Mouse (Mus musculus) liver, embryonic 12.5 days (tissue): ENCODE results near the gene Lrrc19. TPM values are rescaled to one million over a fixed set of nuclear protein-coding genes. Genes with fewer than 3 reads are reported as not detected.

Source experiments
- ATAC-seq: fragments of 200-750 bp; cut with Nextera tagmentation; 2 replicates; pipeline ENCODE4 v1.8.0; 2017; ENCODE audit warnings: moderate number of reproducible peaks, mild to moderate bottlenecking, moderate library complexity
- H3K27ac ChIP-seq: fragments of 300-500 bp; sonication (generic); 2 replicates; pipeline ENCODE4 v1.5.1; 2016; ENCODE audit warnings: mild to moderate bottlenecking
- H3K27me3 ChIP-seq: fragments of 300-500 bp; sonication (generic); replicated peaks from 2 replicates; pipeline ENCODE4 v1.6.1; 2016; ENCODE audit warnings: mild to moderate bottlenecking, moderate library complexity
- H3K36me3 ChIP-seq: fragments of 300-500 bp; sonication (generic); 2 replicates; pipeline ENCODE4 v1.6.1; 2016; ENCODE audit warnings: mild to moderate bottlenecking, moderate library complexity
- H3K4me1 ChIP-seq: fragments of 300-500 bp; sonication (generic); 2 replicates; pipeline ENCODE4 v1.6.1; 2016
- H3K4me2 ChIP-seq: fragments of 300-500 bp; sonication (generic); 2 replicates; pipeline ENCODE4 v1.6.1; 2016; ENCODE audit warnings: mild to moderate bottlenecking, moderate library complexity
- H3K4me3 ChIP-seq: fragments of 300-500 bp; sonication (generic); 2 replicates; pipeline ENCODE4 v1.5.1; 2016; ENCODE audit warnings: mild to moderate bottlenecking, moderate library complexity
- H3K9ac ChIP-seq: fragments of 300-500 bp; sonication (generic); 2 replicates; pipeline ENCODE4 v1.6.1; 2016; ENCODE audit warnings: mild to moderate bottlenecking, moderate library complexity
- H3K9me3 ChIP-seq: fragments of 300-500 bp; sonication (generic); replicated peaks from 2 replicates; pipeline ENCODE4 v1.6.1; 2016; ENCODE audit warnings: mild to moderate bottlenecking, moderate library complexity
- WGBS: fragments of 180-500 bp; shearing (Covaris S2); methylation state at CpG from one replicate; pipeline ENCODE4 v1.1.7; 2016; ENCODE audit not compliant: insufficient replicate concordance; 5-methylcytosine and 5-hydroxymethylcytosine counted together
- polyA plus RNA-seq: library from polyadenylated mRNA; unstranded; fragments of >200 nt; fragmentation: Nextera tagmentation; extraction: Ambion mirVana; gene quantifications from 2 replicates; pipeline ENCODE4 v1.2.1, GENCODE M21; 2016

Lrrc19 gene
- polyA plus RNA-seq, 1 experiment from 2014 or later = 0.15 TPM

DNA sequence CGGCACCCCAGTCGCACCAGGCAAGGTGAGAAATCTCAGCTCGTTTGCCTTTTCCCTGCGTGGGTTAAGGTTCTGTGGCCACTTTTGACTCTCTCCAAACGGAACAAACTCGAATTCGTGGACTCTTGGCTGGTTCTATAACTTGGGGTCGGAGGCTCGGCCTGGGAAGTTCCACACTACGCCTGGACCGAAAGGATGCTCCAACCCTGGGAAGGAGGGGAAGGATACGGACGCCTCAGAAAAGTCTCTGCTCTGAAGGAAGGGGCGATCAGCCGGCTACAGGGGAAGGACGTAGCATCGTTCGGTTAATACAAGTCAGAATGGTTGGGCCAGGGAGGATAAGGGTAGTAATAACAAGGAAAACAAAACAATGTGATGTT is 35.3 kb downstream of the Lrrc19 start:
- no peaks in the 10 kb centered on the region for H3K36me3 ChIP-seq
- peak overlapping the region; percentile 71 for H3K9ac ChIP-seq
- H3K4me2 ChIP-seq = peak overlapping the region; percentile 93
- peak; percentile 58 for ATAC-seq
- H3K4me3 ChIP-seq = peak overlapping the region; percentile 71
- H3K4me1 ChIP-seq = peaks cover 12% of the 10 kb centered on the region
- H3K27me3 ChIP-seq = no peaks in the 10 kb centered on the region
- H3K9me3 ChIP-seq = no peaks in the 10 kb centered on the region
- peak overlapping the region; percentile 5; the same call in 1 of the 2 replicates for H3K27ac ChIP-seq
- WGBS = 2% methylated on average over 18 of the region's 18 CpGs

DNA sequence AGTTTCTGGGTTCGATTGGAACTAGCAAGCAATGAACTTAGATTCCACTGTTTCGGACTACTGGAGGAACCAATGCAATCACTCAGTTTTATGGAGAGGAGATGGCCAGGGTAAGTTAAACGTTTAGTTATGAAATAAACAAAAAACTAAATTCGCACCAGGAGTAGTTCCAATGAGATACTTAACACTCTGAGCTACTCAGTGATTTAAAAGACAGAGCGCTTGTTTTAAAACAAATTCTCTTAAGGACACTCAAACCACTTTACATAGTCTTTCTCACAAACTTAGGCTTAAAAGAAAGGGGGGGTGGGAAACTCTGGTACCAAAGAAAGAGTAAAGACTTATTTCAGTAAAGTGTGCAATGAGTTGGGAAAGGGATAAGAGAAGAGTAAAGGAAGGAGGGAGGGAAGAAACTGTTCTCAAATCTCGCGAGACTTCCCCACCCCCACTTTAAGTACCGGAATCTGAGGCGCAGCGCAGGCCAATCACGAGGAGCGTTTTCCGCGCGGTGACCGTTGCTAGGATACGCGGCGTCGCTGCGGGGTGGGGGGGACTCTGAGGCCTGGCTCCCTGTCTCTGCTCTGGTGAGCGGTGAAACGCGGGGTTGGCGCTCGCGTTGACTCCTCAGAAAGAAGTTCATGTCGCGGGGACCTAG is 35.8 kb downstream of the Lrrc19 start, which contains the start of gene Ift74:
Gene Ift74 (plus strand): TSS at position 520 of the 655 bp plus-strand sequence.
- H3K4me2 ChIP-seq = peak within 1 kb of the TSS; percentile 93
- peaks cover 12% of the 10 kb centered on the region for H3K4me1 ChIP-seq
- peak within 1 kb of the TSS; percentile 71 for H3K9ac ChIP-seq
- H3K4me3 ChIP-seq = peak within 1 kb of the TSS; percentile 71
- H3K27me3 ChIP-seq = no peaks in the 10 kb centered on the region
- no peaks in the 10 kb centered on the region for H3K36me3 ChIP-seq
- 4% methylated on average over 29 of the region's 29 CpGs for WGBS
- H3K27ac ChIP-seq = peak within 1 kb of the TSS; percentile 22; the same call in 1 of the 2 replicates
- peak; percentile 98 for ATAC-seq
- H3K9me3 ChIP-seq = no peaks in the 10 kb centered on the region

DNA sequence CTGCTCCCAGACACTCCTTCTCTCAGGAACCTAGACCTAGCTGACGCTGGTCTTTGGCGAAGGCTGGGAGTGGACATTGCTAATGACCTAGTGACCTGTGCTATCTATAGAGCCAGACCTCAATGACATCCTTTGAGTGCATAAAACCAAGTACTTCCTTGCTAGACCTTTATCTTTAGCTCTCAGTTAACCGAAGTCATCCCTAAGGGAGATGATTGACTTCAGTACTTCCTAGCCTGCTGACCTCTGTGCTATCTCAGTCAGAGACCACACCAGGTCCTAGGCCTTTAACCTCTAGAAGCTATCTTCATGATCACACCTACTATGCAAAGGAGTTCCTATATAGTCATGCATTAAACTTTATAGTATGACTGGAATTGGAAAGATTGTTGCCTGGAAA is 39.6 kb downstream of the Lrrc19 start:
- no peak for ATAC-seq
- Histone ChIP-seq H3K27me3 (no peaks in the 10 kb centered on the region), H3K36me3 (no peaks in the 10 kb centered on the region), H3K4me2 (no peak overlapping the region), H3K4me1 (peaks cover 12% of the 10 kb centered on the region), H3K9me3 (no peaks in the 10 kb centered on the region), H3K9ac (no peak overlapping the region), H3K4me3 (no peak overlapping the region), H3K27ac (no peak overlapping the region)
- 20% methylated on average over 3 of the region's 3 CpGs for WGBS

DNA sequence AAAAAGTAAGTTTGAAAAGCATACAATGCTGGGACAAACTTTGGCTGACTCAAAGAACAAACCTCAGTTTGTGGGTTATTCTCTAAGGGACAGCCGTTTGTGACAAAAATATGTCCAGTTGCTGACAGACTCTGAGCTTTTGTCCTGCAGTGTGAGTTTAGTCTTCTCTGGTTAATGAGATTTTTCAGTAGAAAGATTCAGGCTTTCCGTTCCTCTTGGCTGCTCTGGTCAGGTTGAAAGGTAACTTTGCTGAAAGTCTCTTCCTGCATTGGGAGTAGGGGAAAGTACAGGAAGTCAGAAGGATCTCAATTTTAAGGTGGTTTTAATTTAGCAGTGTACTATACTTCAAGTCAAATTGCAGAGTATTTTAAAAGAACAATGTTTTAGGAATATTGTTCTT is 44.4 kb downstream of the Lrrc19 start:
- H3K36me3 ChIP-seq = no peaks in the 10 kb centered on the region
- H3K4me1 ChIP-seq = peaks cover 28% of the 10 kb centered on the region
- H3K9ac ChIP-seq = no peak overlapping the region
- WGBS = 80% methylated on average over 2 of the region's 2 CpGs
- no peak overlapping the region for H3K4me2 ChIP-seq
- ATAC-seq = no peak
- no peak overlapping the region for H3K4me3 ChIP-seq
- H3K9me3 ChIP-seq = no peaks in the 10 kb centered on the region
- H3K27me3 ChIP-seq = no peaks in the 10 kb centered on the region
- no peak overlapping the region for H3K27ac ChIP-seq

DNA sequence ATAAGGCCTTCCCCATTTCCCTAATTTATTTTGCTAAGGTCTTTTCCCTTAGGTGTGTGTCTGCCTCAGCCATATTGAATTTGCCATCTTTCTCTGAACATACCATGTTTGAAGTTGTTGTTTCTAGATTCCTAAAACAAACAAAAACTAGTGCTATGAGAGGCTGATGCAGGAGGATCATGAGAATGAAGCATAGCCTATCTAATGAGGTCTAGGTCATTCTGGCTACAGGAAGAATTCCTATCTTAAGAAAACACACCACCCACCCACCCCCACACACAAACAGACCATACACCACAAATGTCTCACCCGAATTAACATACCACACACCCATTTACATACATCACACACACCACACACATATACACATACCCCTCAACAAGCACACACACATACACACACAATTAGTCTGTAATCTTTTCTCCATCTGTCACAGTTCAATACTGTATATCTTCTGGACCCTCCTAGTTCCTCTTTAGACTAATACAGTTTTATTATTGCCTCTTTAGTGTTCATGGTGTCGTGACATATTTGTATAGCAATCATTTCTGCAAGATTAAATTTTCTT is 45.4 kb downstream of the Lrrc19 start:
- Histone ChIP-seq H3K4me1 (peaks cover 28% of the 10 kb centered on the region), H3K4me2 (peak overlapping the region; percentile 82), H3K4me3 (peak overlapping the region; percentile 94; the same call in 1 of the 2 replicates), H3K27ac (no peak overlapping the region), H3K9ac (no peak overlapping the region), H3K27me3 (no peaks in the 10 kb centered on the region), H3K9me3 (no peaks in the 10 kb centered on the region), H3K36me3 (no peaks in the 10 kb centered on the region)
- WGBS = 59% methylated on average over 2 of the region's 2 CpGs
- ATAC-seq = no peak

DNA sequence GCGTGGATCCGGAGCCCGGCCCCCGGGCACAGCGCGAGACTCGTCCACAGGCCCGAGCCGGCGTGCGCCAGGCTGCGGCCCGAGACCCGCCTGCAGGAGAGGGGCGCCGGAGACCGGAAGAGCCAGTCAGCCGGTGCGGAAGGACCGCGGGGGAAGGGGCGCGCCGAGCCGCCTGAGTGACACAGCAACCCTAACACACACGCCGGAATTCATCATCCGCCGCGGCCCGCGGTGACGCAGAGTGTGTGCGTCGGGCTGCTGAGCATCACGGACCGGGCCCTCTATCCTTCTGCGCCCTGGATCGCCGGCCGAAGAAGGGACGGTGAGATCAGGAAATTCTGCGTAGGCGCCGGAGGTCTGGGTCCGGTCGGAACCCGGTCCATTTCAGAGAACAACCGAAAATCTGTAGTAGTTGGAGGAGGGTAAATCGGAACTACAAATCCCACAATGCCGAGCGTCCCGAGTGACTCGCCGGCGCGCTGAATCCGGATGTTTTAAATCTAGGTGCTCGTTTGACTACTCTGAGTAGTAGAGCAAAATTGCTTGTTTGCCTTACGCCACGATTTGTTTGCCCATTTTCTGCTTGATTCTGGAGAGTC is 46.8 kb downstream of the Lrrc19 start, which contains the start of gene Plaa:
Gene Plaa (minus strand): TSS at position 214 of the 599 bp plus-strand sequence.
- under 1% methylated on average over 61 of the region's 61 CpGs for WGBS
- H3K4me2 ChIP-seq = peak within 1 kb of the TSS; percentile 82
- H3K27ac ChIP-seq = peak within 1 kb of the TSS; percentile 83
- H3K27me3 ChIP-seq = no peaks in the 10 kb centered on the region
- H3K4me3 ChIP-seq = peak within 1 kb of the TSS; percentile 94
- H3K9me3 ChIP-seq = no peaks in the 10 kb centered on the region
- peaks cover 28% of the 10 kb centered on the region for H3K4me1 ChIP-seq
- H3K36me3 ChIP-seq = 0 out of 2 replicates have a peak, but pooled peaks cover 2% of the 10 kb centered on the region
- peak; percentile 99 for ATAC-seq
- H3K9ac ChIP-seq = peak within 1 kb of the TSS; percentile 92

DNA sequence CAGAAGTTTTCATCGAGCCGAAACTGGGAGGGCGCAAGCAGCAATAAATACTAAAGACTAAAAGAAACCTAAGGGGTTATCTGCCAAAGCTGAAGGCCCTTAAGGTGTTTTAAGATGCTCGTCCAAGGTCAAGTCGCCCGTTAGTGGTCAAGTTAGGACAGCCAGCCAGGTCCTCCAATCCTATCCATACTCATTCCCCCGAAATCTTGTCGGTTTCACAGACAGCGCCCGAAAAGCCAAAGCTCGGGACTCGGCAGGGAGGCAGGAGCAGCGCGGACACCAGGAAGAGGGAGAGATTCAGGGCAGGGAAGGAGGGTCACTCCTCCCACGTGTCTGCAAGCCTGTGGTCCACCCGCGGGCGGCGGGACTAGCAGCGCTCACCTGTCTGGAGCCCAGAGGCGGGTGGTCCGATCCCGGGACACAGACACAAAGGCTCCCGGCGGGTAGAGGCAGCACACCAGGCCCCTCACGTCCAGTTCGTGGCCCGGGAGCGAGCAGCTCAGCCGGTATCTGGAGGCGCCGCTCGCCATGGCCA is 47.4 kb downstream of the Lrrc19 start:
- Histone ChIP-seq H3K36me3 (0 out of 2 replicates have a peak, but pooled peaks cover 2% of the 10 kb centered on the region), H3K4me3 (peak overlapping the region; percentile 94), H3K4me1 (peaks cover 28% of the 10 kb centered on the region), H3K4me2 (peak overlapping the region; percentile 82), H3K27ac (peak overlapping the region; percentile 83), H3K27me3 (no peaks in the 10 kb centered on the region), H3K9me3 (no peaks in the 10 kb centered on the region), H3K9ac (peak overlapping the region; percentile 92)
- ATAC-seq = peak; percentile 75
- 1% methylated on average over 33 of the region's 33 CpGs for WGBS

DNA sequence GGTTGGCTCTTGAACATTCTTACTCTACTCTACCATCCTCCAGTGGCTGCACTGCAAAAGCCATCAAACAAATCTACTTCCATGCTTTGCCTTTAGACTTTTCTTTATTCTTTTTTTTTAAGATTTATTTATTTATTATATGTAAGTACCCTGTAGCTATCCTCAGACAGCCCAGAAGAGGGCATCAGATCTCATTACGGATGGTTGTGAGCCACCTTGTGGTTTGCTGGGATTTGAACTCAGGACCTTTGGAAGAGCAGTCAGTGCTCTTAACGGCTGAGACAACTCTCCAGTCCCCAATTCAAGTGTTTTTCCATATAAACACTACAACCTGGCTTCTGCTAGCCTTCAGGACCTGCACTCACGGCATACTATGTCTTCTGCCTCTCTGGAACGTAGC is 48.5 kb downstream of the Lrrc19 start:
- H3K9me3 ChIP-seq = no peaks in the 10 kb centered on the region
- H3K9ac ChIP-seq = no peak overlapping the region
- no peak overlapping the region for H3K27ac ChIP-seq
- WGBS = 64% methylated on average over 4 of the region's 4 CpGs
- H3K27me3 ChIP-seq = no peaks in the 10 kb centered on the region
- H3K4me3 ChIP-seq = peak overlapping the region; percentile 94
- H3K4me2 ChIP-seq = peak overlapping the region; percentile 82
- no peak for ATAC-seq
- H3K36me3 ChIP-seq = 0 out of 2 replicates have a peak, but pooled peaks cover 2% of the 10 kb centered on the region
- peaks cover 28% of the 10 kb centered on the region for H3K4me1 ChIP-seq

DNA sequence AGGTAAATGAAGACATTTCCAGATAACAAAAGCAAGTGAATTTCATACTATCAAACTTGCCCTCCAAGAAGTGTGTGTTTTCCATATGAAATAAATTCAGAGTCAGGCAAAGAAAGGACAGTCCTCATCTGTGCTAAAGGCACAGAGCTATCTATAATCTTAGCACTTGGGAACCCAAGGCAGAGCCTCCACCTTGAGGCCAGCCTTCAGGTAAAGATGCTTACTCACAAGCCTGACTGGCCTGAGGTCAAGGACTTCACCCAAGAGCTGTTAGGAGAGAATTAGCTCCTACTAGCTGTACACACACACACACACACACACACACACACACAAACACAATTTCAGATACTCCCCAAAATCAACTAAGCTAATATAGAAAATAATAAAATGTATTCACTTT is 57.2 kb downstream of the Lrrc19 start:
- Histone ChIP-seq H3K27ac (no peak overlapping the region), H3K27me3 (no peaks in the 10 kb centered on the region), H3K9me3 (no peaks in the 10 kb centered on the region), H3K4me1 (peaks cover 23% of the 10 kb centered on the region), H3K4me2 (no peak overlapping the region), H3K4me3 (no peak overlapping the region), H3K36me3 (peaks cover 5% of the 10 kb centered on the region), H3K9ac (0 out of 2 replicates have a peak overlapping the region, but pooled peaks have one; percentile 8)
- no peak for ATAC-seq

DNA sequence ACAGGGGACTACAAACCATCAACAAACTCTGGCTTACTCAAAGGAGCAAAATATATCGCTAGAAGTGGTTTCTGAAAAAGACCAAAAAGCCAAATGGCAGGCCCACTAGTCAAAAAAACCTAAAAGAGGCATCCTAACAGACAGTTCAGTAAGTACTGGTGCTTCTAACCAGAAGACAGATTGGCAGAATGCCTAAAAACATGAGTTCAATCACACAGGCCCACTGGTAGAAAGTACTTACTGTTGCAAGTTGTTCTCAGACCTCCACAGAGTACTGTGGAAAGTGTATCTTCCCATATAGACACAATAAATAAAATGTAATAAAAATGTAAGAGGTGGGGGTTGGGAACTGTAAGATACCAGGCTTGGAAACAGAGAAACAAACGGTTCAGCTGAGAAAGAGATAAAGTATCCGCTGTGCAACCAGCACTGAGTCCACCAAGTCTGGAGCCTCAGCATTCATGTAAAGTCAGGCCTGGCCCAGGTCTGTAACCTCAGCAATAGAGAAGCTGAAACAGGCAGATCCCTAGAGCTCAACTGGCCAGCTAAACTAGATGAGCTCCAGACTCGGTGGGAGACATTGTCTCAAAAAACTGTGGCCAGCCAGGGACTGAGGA is 58.1 kb downstream of the Lrrc19 start:
- H3K4me2 ChIP-seq = no peak overlapping the region
- WGBS = 43% methylated on average over 4 of the region's 4 CpGs
- H3K4me3 ChIP-seq = no peak overlapping the region
- H3K9ac ChIP-seq = 0 out of 2 replicates have a peak overlapping the region, but pooled peaks have one; percentile 8
- H3K9me3 ChIP-seq = no peaks in the 10 kb centered on the region
- H3K27me3 ChIP-seq = no peaks in the 10 kb centered on the region
- peaks cover 23% of the 10 kb centered on the region for H3K4me1 ChIP-seq
- no peak overlapping the region for H3K27ac ChIP-seq
- ATAC-seq = no peak
- peaks cover 11% of the 10 kb centered on the region for H3K36me3 ChIP-seq
